Mouse (Mus musculus): ENCODE results near the gene Mybbp1a. TPM values are rescaled to one million over a fixed set of nuclear protein-coding genes. Genes with fewer than 3 reads are reported as not detected.

The Mybbp1a gene
- polyA plus RNA-seq, 2 experiments, result 110 to 127 TPM

GRCm38 (mm10) chr11:72473540-72473939, 32.4 kb downstream of the Mybbp1a start:
- Histone ChIP-seq H3K36me3 (ENCODE audit: control insufficient read depth, insufficient read depth, low read length) (no peaks in the 10 kb centered on the region), H3K9me3 (ENCODE audit: control insufficient read depth, low read length) (no peaks in the 10 kb centered on the region), H3K27me3 (ENCODE audit: control insufficient read depth, insufficient read depth, low read length) (no peaks in the 10 kb centered on the region), H3K27ac (replicated peaks; ENCODE audit: low read depth, low read length) (no peak overlapping the region), H3K4me3 (replicated peaks; ENCODE audit: low read length) (no peak overlapping the region), H3K4me1 (ENCODE audit: control insufficient read depth, insufficient read depth, low read length) (no peaks in the 10 kb centered on the region), H3K4me2 (replicated peaks; ENCODE audit: low read depth, low read length, severe bottlenecking) (no peak overlapping the region), H3K9ac (ENCODE audit: low read depth, low read length, severe bottlenecking) (no peak overlapping the region)
- ATAC-seq (ENCODE audit: low FRiP score, low read depth), result no peak
- TF ChIP-seq POLR2A (IDR thresholded peaks at IDR 0.05; ENCODE audit: borderline replicate concordance, extremely low read depth, insufficient read depth, insufficient read length), result no peak
- DNase-seq (ENCODE audit: low spot score), result no peak
- WGBS, result 86% methylated on average over 4 of the region's 4 CpGs

GRCm38 (mm10) chr11:72474926-72475325, 33.8 kb downstream of the Mybbp1a start:
- TF ChIP-seq POLR2A (IDR thresholded peaks at IDR 0.05; ENCODE audit: borderline replicate concordance, extremely low read depth, insufficient read depth, insufficient read length), result no peak
- no peaks in the 10 kb centered on the region for H3K4me1 ChIP-seq (ENCODE audit: control insufficient read depth, insufficient read depth, low read length)
- no peak overlapping the region for H3K9ac ChIP-seq (ENCODE audit: low read depth, low read length, severe bottlenecking)
- no peaks in the 10 kb centered on the region for H3K9me3 ChIP-seq (ENCODE audit: control insufficient read depth, low read length)
- no peaks in the 10 kb centered on the region for H3K27me3 ChIP-seq (ENCODE audit: control insufficient read depth, insufficient read depth, low read length)
- H3K4me2 ChIP-seq (replicated peaks; ENCODE audit: low read depth, low read length, severe bottlenecking), result no peak overlapping the region
- WGBS, result 80% methylated on average over 3 of the region's 3 CpGs
- H3K27ac ChIP-seq (replicated peaks; ENCODE audit: low read depth, low read length), result no peak overlapping the region
- no peak for DNase-seq (ENCODE audit: low spot score)
- ATAC-seq (ENCODE audit: low FRiP score, low read depth), result no peak
- no peak overlapping the region for H3K4me3 ChIP-seq (replicated peaks; ENCODE audit: low read length)
- H3K36me3 ChIP-seq (ENCODE audit: control insufficient read depth, insufficient read depth, low read length), result no peaks in the 10 kb centered on the region

GRCm38 (mm10) chr11:72475408-72475807, 34.3 kb downstream of the Mybbp1a start:
- Histone ChIP-seq H3K4me1 (ENCODE audit: control insufficient read depth, insufficient read depth, low read length) (no peaks in the 10 kb centered on the region), H3K4me2 (replicated peaks; ENCODE audit: low read depth, low read length, severe bottlenecking) (no peak overlapping the region), H3K9ac (ENCODE audit: low read depth, low read length, severe bottlenecking) (no peak overlapping the region), H3K27me3 (ENCODE audit: control insufficient read depth, insufficient read depth, low read length) (no peaks in the 10 kb centered on the region), H3K4me3 (replicated peaks; ENCODE audit: low read length) (no peak overlapping the region), H3K27ac (replicated peaks; ENCODE audit: low read depth, low read length) (no peak overlapping the region), H3K9me3 (ENCODE audit: control insufficient read depth, low read length) (no peaks in the 10 kb centered on the region), H3K36me3 (ENCODE audit: control insufficient read depth, insufficient read depth, low read length) (no peaks in the 10 kb centered on the region)
- 85% methylated on average over 7 of the region's 7 CpGs for WGBS
- no peak for TF ChIP-seq POLR2A (IDR thresholded peaks at IDR 0.05; ENCODE audit: borderline replicate concordance, extremely low read depth, insufficient read depth, insufficient read length)
- ATAC-seq (ENCODE audit: low FRiP score, low read depth) (no peak), DNase-seq (ENCODE audit: low spot score) (no peak)

GRCm38 (mm10) chr11:72476074-72476625, 35.0 kb downstream of the Mybbp1a start:
- H3K9ac ChIP-seq (ENCODE audit: low read depth, low read length, severe bottlenecking), result no peak overlapping the region
- no peak overlapping the region for H3K27ac ChIP-seq (replicated peaks; ENCODE audit: low read depth, low read length)
- 73% methylated on average over 7 of the region's 7 CpGs for WGBS
- no peaks in the 10 kb centered on the region for H3K36me3 ChIP-seq (ENCODE audit: control insufficient read depth, insufficient read depth, low read length)
- ATAC-seq (ENCODE audit: low FRiP score, low read depth) (no peak), DNase-seq (ENCODE audit: low spot score) (no peak)
- no peaks in the 10 kb centered on the region for H3K9me3 ChIP-seq (ENCODE audit: control insufficient read depth, low read length)
- H3K4me1 ChIP-seq (ENCODE audit: control insufficient read depth, insufficient read depth, low read length), result no peaks in the 10 kb centered on the region
- H3K4me2 ChIP-seq (replicated peaks; ENCODE audit: low read depth, low read length, severe bottlenecking), result no peak overlapping the region
- H3K27me3 ChIP-seq (ENCODE audit: control insufficient read depth, insufficient read depth, low read length), result no peaks in the 10 kb centered on the region
- no peak overlapping the region for H3K4me3 ChIP-seq (replicated peaks; ENCODE audit: low read length)
- no peak for TF ChIP-seq POLR2A (IDR thresholded peaks at IDR 0.05; ENCODE audit: borderline replicate concordance, extremely low read depth, insufficient read depth, insufficient read length)

GRCm38 (mm10) chr11:72477182-72477581, 36.0 kb downstream of the Mybbp1a start:
- 54% methylated on average over 5 of the region's 5 CpGs for WGBS
- no peak for TF ChIP-seq POLR2A (IDR thresholded peaks at IDR 0.05; ENCODE audit: borderline replicate concordance, extremely low read depth, insufficient read depth, insufficient read length)
- Histone ChIP-seq H3K4me3 (replicated peaks; ENCODE audit: low read length) (no peak overlapping the region), H3K4me1 (ENCODE audit: control insufficient read depth, insufficient read depth, low read length) (no peaks in the 10 kb centered on the region), H3K27me3 (ENCODE audit: control insufficient read depth, insufficient read depth, low read length) (no peaks in the 10 kb centered on the region), H3K9ac (ENCODE audit: low read depth, low read length, severe bottlenecking) (no peak overlapping the region), H3K27ac (replicated peaks; ENCODE audit: low read depth, low read length) (no peak overlapping the region), H3K4me2 (replicated peaks; ENCODE audit: low read depth, low read length, severe bottlenecking) (no peak overlapping the region), H3K36me3 (ENCODE audit: control insufficient read depth, insufficient read depth, low read length) (no peaks in the 10 kb centered on the region), H3K9me3 (ENCODE audit: control insufficient read depth, low read length) (no peaks in the 10 kb centered on the region)
- DNase-seq (ENCODE audit: low spot score) (no peak), ATAC-seq (ENCODE audit: low FRiP score, low read depth) (no peak)

- no peak overlapping the region for H3K4me2 ChIP-seq (replicated peaks; ENCODE audit: low read depth, low read length, severe bottlenecking)
- DNase-seq (ENCODE audit: low spot score), result no peak
- WGBS, result 83% methylated on average over 1 of the region's 1 CpGs
- H3K27ac ChIP-seq (replicated peaks; ENCODE audit: low read depth, low read length), result no peak overlapping the region
- no peaks in the 10 kb centered on the region for H3K9me3 ChIP-seq (ENCODE audit: control insufficient read depth, low read length)
- no peaks in the 10 kb centered on the region for H3K36me3 ChIP-seq (ENCODE audit: control insufficient read depth, insufficient read depth, low read length)
- no peak overlapping the region for H3K9ac ChIP-seq (ENCODE audit: low read depth, low read length, severe bottlenecking)
- ATAC-seq (ENCODE audit: low FRiP score, low read depth), result no peak
- TF ChIP-seq POLR2A (IDR thresholded peaks at IDR 0.05; ENCODE audit: borderline replicate concordance, extremely low read depth, insufficient read depth, insufficient read length), result no peak
- no peaks in the 10 kb centered on the region for H3K27me3 ChIP-seq (ENCODE audit: control insufficient read depth, insufficient read depth, low read length)
- H3K4me3 ChIP-seq (replicated peaks; ENCODE audit: low read length), result no peak overlapping the region
- H3K4me1 ChIP-seq (ENCODE audit: control insufficient read depth, insufficient read depth, low read length), result no peaks in the 10 kb centered on the region
These were observed 36.5 kb downstream of the Mybbp1a start for GRCm38 (mm10) chr11:72477653-72478052.
